ENCODE assay signal across 50 mouse cellular contexts in the genomic region with DNA sequence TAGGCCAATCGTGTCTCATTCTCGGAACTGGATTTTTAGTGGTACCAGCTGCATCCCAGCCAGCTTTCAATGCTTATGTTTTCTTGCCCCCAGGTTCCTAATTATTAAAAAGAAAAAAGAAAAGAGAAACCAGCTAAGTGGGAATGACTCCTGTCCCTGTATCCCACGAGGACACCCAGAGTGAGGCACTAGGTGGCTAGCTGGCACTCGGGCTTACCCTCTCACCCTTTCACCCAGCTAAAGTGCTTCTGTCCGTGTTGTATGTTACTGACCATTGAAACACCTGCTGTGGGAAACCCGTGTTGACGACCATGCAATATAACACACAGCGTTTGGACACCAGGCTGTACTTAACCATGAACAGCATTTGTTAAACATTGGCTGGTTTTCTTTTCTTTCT. TPM values are rescaled to one million over a fixed set of nuclear protein-coding genes. Genes with fewer than 3 reads are reported as not detected.
"Had no signal": no experiment of that assay in that cellular context is flagged by ENCODE, and none has a peak within 500 bp of the region (broad histone marks: within the 10 kb centered on the region; RNA-seq: fewer than 3 reads in every experiment).

No protein-coding gene starts in this region.

- H3K4me3 ChIP-seq: heart, embryonic 12.5 days; heart, embryonic 13.5 days; heart, embryonic 15.5 days; hindbrain, embryonic 10.5 days; hindbrain, embryonic 12.5 days; hindbrain, embryonic 13.5 days; hindbrain, embryonic 15.5 days; intestine, embryonic 15.5 days; kidney, embryonic 15.5 days; layer of hippocampus, adult 2 months; left cerebral cortex, adult 2 months had no signal

- H3K27me3 ChIP-seq: heart, embryonic 12.5 days; heart, embryonic 13.5 days; heart, embryonic 15.5 days; hindbrain, embryonic 12.5 days; hindbrain, embryonic 13.5 days; hindbrain, embryonic 15.5 days; intestine, embryonic 15.5 days; kidney, embryonic 15.5 days had no signal

- H3K27ac ChIP-seq: heart, embryonic 13.5 days; heart, embryonic 15.5 days; hindbrain, embryonic 10.5 days; hindbrain, embryonic 12.5 days; hindbrain, embryonic 13.5 days; hindbrain, embryonic 14.5 days; hindbrain, embryonic 15.5 days; hindbrain, postnatal 0 days; intestine, embryonic 15.5 days; kidney, embryonic 15.5 days; kidney, postnatal 0 days; layer of hippocampus, adult 2 months; left cerebral cortex, adult 2 months had no signal

- DNase-seq: heart, postnatal 10 days; heart, postnatal 14 days; heart, postnatal 36 days; heart, postnatal 4 days; kidney, adult 11 months; kidney, adult 18-20 months; kidney, adult 2 months; kidney, adult 8-10 months; kidney, adult 9 months; kidney, postnatal 10 days; kidney, postnatal 14 days; kidney, postnatal 25 days; kidney, postnatal 36 days; kidney, postnatal 4 days; layer of hippocampus, adult 9-11 months; layer of hippocampus, postnatal 36 days had no signal

- ATAC-seq: hindbrain, embryonic 16.5 days; hindbrain, postnatal 0 days; inflammation-experienced regulatory T-cells, adult 6 months; intestine, embryonic 15.5 days; intestine, embryonic 16.5 days; intestine, postnatal 0 days had no signal

- H3K36me3 ChIP-seq: heart, embryonic 13.5 days; heart, embryonic 15.5 days; hindbrain, embryonic 10.5 days; hindbrain, embryonic 12.5 days; hindbrain, embryonic 13.5 days; hindbrain, embryonic 15.5 days; intestine, embryonic 15.5 days; kidney, embryonic 15.5 days had no signal

- H3K9me3 ChIP-seq: heart, embryonic 12.5 days; heart, embryonic 13.5 days; heart, embryonic 15.5 days; hindbrain, embryonic 10.5 days; hindbrain, embryonic 12.5 days; hindbrain, embryonic 13.5 days; hindbrain, embryonic 15.5 days; intestine, embryonic 15.5 days; kidney, embryonic 15.5 days had no signal

- H3K4me2 ChIP-seq: heart, embryonic 11.5 days; heart, embryonic 12.5 days; heart, embryonic 13.5 days; heart, embryonic 15.5 days; hindbrain, embryonic 12.5 days; hindbrain, embryonic 13.5 days; hindbrain, embryonic 14.5 days; hindbrain, embryonic 15.5 days; intestine, embryonic 15.5 days; kidney, embryonic 15.5 days had no signal

- H3K4me1 ChIP-seq: heart, embryonic 15.5 days; hindbrain, embryonic 10.5 days; hindbrain, embryonic 12.5 days; hindbrain, embryonic 13.5 days; hindbrain, embryonic 15.5 days; intestine, embryonic 15.5 days had no signal

- H3K9ac ChIP-seq: heart, embryonic 12.5 days; heart, embryonic 13.5 days; heart, embryonic 15.5 days; hindbrain, embryonic 12.5 days; hindbrain, embryonic 13.5 days; hindbrain, embryonic 14.5 days; hindbrain, embryonic 15.5 days; intestine, embryonic 15.5 days; kidney, embryonic 15.5 days had no signal

RNA-seq across cellular contexts. Expression of a gene that starts 36.1 kb away (rescaled TPM):
- total RNA-seq: heart, postnatal 10 days; heart, postnatal 14 days; heart, postnatal 25 days; heart, postnatal 36 days; heart, postnatal 4 days; hematopoietic stem cell, adult 5-6 weeks; hindbrain, postnatal 0 days; layer of hippocampus, adult 18-20 months; layer of hippocampus, adult 2 months; layer of hippocampus, adult 8-10 months; layer of hippocampus, postnatal 10 days; layer of hippocampus, postnatal 14 days; layer of hippocampus, postnatal 25 days; layer of hippocampus, postnatal 36 days; left cerebral cortex, adult 18-20 months; left cerebral cortex, adult 2 months had no signal
- polyA plus RNA-seq: heart, embryonic 11.5 days; heart, embryonic 12.5 days; heart, embryonic 13.5 days; heart, embryonic 14.5 days; heart, embryonic 15.5 days; heart, embryonic 16.5 days; heart, postnatal 0 days; hindbrain, embryonic 10.5 days; hindbrain, embryonic 11.5 days; hindbrain, embryonic 12.5 days; hindbrain, embryonic 13.5 days; hindbrain, embryonic 14.5 days; hindbrain, embryonic 15.5 days; hindbrain, embryonic 16.5 days; hindbrain, postnatal 0 days; inflammation-experienced regulatory T-cells, adult 6 months; kidney, adult 2 months; kidney, embryonic 14.5 days; kidney, embryonic 16.5 days; large intestine, adult 2 months had no signal
